Mouse (Mus musculus) splenic B cell, adult 2 months (primary cell): Measurements from ENCODE around the gene Serpinb9c.
A peak's percentile ranks its signal among the peaks of the same experiment; 100 is the strongest.
"Not testable (repeated sequence)": the region's sequence is repeated elsewhere in the genome, so short reads cannot be mapped to it uniquely, and the experiment has no call there.

Experiments used
- DNase-seq: peaks from one replicate; pipeline ENCODE4 v3.0.0-alpha.2; 2011; ENCODE audit warnings: low read depth, low spot score
- H3K27me3 ChIP-seq: 2 replicates; pipeline ENCODE4 v1.6.1; 2012; ENCODE audit warnings: mild to moderate bottlenecking, low read length, moderate library complexity, mixed read lengths; ENCODE audit not compliant: control insufficient read depth, poor library complexity, insufficient read depth, severe bottlenecking
- H3K36me3 ChIP-seq: 2 replicates; pipeline ENCODE4 v1.6.1; 2012; ENCODE audit warnings: mild to moderate bottlenecking, low read length, moderate library complexity, mixed read lengths; ENCODE audit not compliant: control insufficient read depth, poor library complexity, insufficient read depth, severe bottlenecking

Gene Serpinb9c

DNA sequence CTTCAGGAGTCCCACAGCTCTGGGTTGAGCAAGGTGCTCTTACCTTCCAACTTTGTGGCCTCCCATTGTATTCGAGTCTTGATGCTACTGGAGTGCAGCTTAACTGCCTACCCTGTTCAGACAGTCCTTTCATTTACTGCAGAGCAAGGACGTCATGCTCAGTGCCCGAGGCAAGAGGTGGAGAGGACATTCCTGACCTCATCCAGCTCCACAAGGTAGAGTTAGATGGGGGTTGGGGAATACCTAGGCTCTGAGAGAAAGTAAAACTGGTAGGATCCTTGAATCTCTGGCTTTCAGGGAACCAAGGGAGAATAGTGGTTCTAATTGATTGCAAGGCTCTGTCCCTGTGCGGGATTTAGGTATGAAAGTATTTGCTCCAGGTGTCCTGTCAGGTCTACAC, at the start of gene Serpinb9c:
TSS of gene Serpinb9c (minus strand) at position 101 of the 400 bp plus-strand sequence.
- no peaks in the 10 kb centered on the region for H3K36me3 ChIP-seq
- H3K27me3 ChIP-seq: no peaks in the 10 kb centered on the region
- DNase-seq: no peak

DNA sequence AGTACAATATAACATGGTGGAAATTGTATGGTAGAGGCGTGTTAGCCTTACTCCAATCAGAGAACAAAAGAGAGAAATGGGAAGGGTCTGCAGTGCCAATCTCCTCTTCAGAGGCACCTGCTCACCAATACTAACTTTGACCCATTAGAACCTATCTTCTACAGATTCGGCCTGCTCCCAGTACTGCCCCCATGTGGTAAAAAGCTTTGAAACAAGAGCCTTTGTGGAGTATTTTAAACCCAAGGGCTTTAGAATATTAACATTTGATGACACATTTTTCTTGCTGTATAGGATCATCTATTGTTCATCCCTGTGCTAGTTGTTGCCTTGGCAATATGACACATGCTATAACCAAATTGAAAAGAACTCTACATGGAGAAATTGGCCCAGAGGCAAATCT, 40.2 kb upstream of the Serpinb9c start:
- H3K36me3 ChIP-seq: no peaks in the 10 kb centered on the region
- DNase-seq: peak; percentile 1
- no peaks in the 10 kb centered on the region for H3K27me3 ChIP-seq

DNA sequence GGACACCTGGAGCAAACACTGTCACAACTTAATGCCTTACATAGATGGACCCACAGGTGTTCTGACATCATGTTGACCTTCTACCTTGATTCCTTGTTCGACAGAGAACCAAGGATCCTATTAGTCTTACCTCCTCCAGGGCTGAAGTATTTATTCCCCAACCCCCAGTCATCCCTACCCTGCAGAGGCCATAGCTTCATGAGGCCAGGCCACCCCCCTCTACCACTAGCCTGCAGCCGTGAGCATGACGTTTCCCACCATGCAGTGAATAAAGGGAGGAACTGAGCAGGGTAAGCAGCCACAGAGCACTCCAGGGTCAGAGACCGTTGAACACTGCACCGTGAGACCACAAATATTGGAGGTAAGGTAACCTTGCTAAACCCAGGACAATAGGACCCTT, 33.1 kb upstream of the Serpinb9c start, which contains the start of gene Serpinb9d:
TSS of gene Serpinb9d (plus strand) at position 301 of the 400 bp plus-strand sequence.
- DNase-seq: no peak
- Histone ChIP-seq H3K36me3 (no peaks in the 10 kb centered on the region), H3K27me3 (no peaks in the 10 kb centered on the region)

DNA sequence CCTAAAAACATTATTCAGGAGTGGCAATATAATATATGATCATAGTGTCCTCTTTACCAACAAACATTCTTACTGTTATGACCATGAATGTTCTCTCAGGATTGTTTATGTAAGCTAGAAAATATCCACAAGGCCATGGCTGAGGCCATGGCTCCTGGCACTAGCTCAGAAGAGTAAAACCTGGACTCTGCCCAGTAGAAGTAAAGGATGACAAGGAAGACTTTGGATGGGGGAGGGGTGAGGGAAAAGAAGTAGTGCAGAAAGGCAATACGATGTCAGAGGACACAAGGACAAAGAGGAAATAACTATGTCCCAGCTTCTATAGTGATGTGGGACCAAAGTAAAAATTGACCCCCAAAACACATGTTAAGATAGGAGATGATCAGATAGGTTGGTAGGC, 30.9 kb upstream of the Serpinb9c start:
- DNase-seq, H3K27me3 ChIP-seq, H3K36me3 ChIP-seq: not testable (repeated sequence)

DNA sequence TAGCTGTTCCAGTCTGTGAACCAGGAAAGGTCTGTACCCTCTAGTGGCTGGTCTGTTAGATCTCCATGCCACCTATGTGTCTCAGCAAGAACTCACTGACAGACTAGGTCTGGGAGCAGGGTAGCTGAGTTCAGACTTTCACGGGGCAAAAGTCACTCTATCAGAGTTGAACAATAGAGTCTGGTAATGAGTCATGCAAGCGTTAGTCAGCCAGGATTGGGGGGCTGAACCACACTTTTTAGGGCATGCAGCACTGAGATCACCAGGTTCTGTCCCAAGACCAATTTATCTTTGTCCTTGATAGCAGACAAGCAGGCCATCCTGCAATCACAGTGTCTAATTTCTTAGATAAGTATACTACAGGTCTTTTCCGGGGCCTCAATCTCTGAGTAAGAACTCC, 18.1 kb downstream of the Serpinb9c start:
- no peak for DNase-seq
- no peaks in the 10 kb centered on the region for H3K27me3 ChIP-seq
- no peaks in the 10 kb centered on the region for H3K36me3 ChIP-seq

DNA sequence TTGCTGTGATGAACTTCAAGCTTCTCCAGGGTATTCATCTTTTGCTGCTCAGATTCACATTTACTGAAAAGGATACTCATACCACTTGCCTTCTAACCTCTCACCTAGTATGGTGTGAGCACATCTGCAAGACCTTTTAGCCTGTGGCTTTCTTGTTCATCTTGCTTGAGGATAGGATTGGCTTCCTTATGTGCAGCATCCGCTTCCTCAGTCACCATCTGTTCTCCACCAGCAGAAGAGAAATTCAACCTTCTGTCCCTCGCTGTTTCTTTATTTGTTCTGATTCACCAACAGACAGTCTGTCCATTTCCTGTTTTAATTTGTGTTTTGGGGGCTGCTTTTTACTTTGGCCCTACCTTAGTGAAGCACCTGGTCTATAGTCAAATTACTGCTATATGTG, 21.8 kb downstream of the Serpinb9c start:
- no peaks in the 10 kb centered on the region for H3K27me3 ChIP-seq
- H3K36me3 ChIP-seq: no peaks in the 10 kb centered on the region
- no peak for DNase-seq

DNA sequence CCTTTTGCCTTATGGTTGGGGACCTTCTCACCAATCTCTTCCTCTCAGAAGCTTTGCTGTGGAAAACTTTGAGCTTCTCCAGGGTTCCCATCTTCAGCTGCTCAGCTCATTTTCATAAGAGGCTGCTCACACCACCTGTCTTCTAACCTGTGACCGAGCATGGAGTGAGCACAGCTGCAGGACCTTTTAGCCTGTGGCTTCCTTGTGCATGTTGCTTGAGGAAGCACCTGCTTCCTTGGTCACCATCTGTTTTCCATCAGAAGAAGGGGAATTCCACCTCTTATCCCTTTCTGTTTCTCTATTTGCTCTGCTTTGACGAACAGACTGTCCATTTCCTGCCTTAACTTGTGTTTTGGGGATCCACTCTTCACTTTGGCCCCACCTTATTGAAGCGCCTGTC, 46.5 kb downstream of the Serpinb9c start:
- no peaks in the 10 kb centered on the region for H3K36me3 ChIP-seq

DNA sequence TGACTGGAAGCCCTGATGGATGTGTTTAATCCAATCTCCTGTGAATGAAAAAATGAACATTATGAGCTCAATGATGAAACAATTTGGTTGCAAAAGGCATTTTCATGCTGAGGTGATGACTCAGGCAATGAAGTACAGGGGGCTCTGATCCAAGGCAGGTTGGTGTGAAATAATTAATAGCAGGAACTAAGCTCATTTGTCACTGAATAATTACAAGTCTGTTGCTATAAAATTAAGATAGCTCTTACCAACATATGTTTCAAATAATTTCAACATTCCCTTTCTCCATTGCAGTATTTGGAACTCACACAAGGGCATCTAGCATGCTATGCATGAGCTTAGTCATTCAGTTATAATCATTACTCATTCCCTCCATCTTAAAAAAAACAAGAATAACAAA, 53.9 kb downstream of the Serpinb9c start:
- H3K36me3 ChIP-seq: no peaks in the 10 kb centered on the region
- DNase-seq: no peak
- H3K27me3 ChIP-seq: no peaks in the 10 kb centered on the region

More for the DNA sequence above, 46.5 kb downstream of the Serpinb9c start:
- H3K27me3 ChIP-seq: no peaks in the 10 kb centered on the region
- DNase-seq: no peak
